Mouse (Mus musculus) brain, embryonic 14.5 days (tissue): ENCODE data around the gene Tbc1d8. TPM values are rescaled to one million over a fixed set of nuclear protein-coding genes. Genes with fewer than 3 reads are reported as not detected.

Experiments used
- DNase-seq: peaks from one replicate; pipeline ENCODE4 v3.0.0-alpha.2; 2011; ENCODE audit warnings: low read depth
- CTCF ChIP-seq: fragments of 200-500 bp; IDR thresholded peaks from 2 replicates; pipeline ENCODE4 v1.5.1; 2012; ENCODE audit warnings: inconsistent platforms, mild to moderate bottlenecking, moderate library complexity, borderline replicate concordance; ENCODE audit not compliant: insufficient read depth, insufficient read length; ENCODE audit errors: extremely low read depth
- POLR2A ChIP-seq: fragments of 200-500 bp; IDR thresholded peaks from 2 replicates; pipeline ENCODE4 v1.6.1; 2012; ENCODE audit warnings: mild to moderate bottlenecking, inconsistent platforms, borderline replicate concordance; ENCODE audit not compliant: poor library complexity, insufficient read depth, insufficient read length, severe bottlenecking; ENCODE audit errors: extremely low read depth
- polyA plus RNA-seq: library from polyadenylated mRNA; depleted of rRNA; stranded (reverse); fragments of >200 nt; gene quantifications from 2 replicates; pipeline ENCODE4 v1.2.3, GENCODE M21; 2012

The Tbc1d8 gene
- polyA plus RNA-seq, 1 experiment: 12.6 TPM

- no peak for DNase-seq
- TF ChIP-seq POLR2A (no peak), CTCF (no peak)
These were observed 71.4 kb downstream of the Tbc1d8 start for GRCm38 (mm10) chr1:39407108-39407507.

DNA sequence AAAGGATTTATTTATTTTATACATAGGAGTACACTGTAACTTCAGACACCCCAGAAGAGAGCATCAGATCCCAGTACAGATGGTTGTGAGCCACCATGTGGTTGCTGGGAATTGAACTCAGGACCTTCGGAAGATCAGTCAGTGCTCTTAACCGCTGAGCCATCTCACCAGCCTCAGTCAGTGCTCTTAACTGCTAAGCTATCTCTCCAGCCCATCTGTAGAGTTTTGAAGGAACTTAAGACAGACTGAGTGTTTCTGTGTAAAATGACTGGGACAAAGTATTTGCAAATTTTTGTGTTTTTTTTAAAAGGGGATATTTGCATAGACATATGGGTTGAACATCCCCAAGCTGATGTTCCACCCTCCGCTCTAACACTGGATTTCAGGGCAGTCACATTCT, 78.4 kb downstream of the Tbc1d8 start:
- no peak for DNase-seq
- TF ChIP-seq CTCF: no peak
- TF ChIP-seq POLR2A: no peak

- TF ChIP-seq CTCF (no peak), POLR2A (no peak)
- no peak for DNase-seq
These were observed 79.3 kb downstream of the Tbc1d8 start for GRCm38 (mm10) chr1:39399228-39399627.

- no peak for TF ChIP-seq POLR2A
- no peak for DNase-seq
These were observed 80.3 kb downstream of the Tbc1d8 start for GRCm38 (mm10) chr1:39398284-39398683.

- DNase-seq: no peak
- TF ChIP-seq POLR2A (no peak), CTCF (no peak)
These were observed 82.2 kb downstream of the Tbc1d8 start for GRCm38 (mm10) chr1:39396347-39396746.

GRCm38 (mm10) chr1:39394650-39395049, 83.9 kb downstream of the Tbc1d8 start:
- no peak for DNase-seq
- TF ChIP-seq CTCF (no peak), POLR2A (no peak)

DNA sequence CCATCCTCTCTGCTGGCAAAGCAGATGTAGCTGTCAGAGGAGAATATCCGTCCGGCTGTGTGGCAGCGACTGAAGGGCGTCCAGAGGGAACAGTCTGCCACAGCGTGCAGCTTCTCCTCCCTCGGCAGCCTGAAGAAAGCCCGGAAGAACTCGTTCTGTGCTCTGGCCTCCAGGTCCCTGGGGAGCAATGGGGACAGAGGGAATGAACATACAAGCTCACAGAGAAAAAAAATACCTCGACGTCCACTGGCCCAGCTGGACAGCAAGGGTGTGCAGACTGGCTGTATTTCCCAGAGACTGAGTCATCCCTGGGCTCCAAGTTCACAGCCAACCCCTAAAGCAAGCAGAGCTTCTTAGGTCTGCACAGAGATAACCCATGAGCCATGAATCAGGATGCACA, 84.5 kb downstream of the Tbc1d8 start:
- TF ChIP-seq POLR2A (no peak), CTCF (no peak)
- DNase-seq: no peak

- TF ChIP-seq CTCF: no peak
- no peak for TF ChIP-seq POLR2A
- no peak for DNase-seq
These were observed 85.2 kb downstream of the Tbc1d8 start for GRCm38 (mm10) chr1:39393217-39393867.

- peak; percentile 76 for DNase-seq
- TF ChIP-seq CTCF: peak; percentile 95
- no peak for TF ChIP-seq POLR2A
These were observed 86.4 kb downstream of the Tbc1d8 start for GRCm38 (mm10) chr1:39392189-39392588.

DNA sequence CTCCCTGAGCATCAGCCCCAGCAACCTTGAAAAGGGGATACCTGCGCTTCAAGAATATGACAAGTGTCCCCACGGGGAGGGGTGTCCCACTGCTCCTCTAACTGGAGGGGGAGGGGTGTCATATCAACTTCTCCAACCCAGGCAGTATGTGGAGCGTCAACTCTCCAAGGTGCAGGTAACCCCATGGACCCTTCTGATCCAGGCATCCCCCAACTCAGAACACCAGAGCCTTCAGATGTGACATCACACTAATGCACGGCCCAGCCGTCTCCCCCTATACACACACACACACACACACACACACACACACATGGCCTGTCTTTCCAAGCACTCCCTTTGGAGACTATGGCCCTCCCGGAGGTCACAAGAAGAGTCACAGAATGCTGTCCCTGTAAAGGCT, 86.9 kb downstream of the Tbc1d8 start:
- DNase-seq: no peak
- TF ChIP-seq POLR2A: no peak
- TF ChIP-seq CTCF: no peak

GRCm38 (mm10) chr1:39389338-39389737, 89.2 kb downstream of the Tbc1d8 start:
- TF ChIP-seq POLR2A (no peak), CTCF (no peak)
- DNase-seq: no peak

DNA sequence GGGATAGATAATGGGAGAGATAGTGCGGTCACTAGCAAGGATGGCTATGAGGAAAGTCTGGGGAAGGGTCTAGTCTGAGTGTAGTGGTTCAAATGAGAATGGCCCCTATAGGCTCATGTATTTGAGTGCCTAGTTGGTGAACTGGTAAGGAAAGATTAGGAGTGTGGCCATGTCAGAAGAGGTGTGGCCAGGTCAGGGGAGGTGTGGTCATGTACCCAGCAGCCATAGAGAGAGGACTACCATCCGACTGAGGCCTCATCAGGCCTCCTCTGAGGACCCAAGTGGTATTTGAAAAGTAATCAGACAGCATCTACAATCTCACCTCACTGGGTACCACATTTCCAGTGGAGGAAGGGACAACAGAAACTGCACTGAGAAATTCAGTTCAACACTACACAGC, 90.4 kb downstream of the Tbc1d8 start:
- no peak for DNase-seq

More for the DNA sequence above, 90.4 kb downstream of the Tbc1d8 start:
- no peak for TF ChIP-seq POLR2A
- no peak for TF ChIP-seq CTCF
